Mouse (Mus musculus): Measurements from ENCODE around the gene Arfip1.
"Not testable (repeated sequence)": the region's sequence is repeated elsewhere in the genome, so short reads cannot be mapped to it uniquely, and the experiment has no call there.

- not testable (repeated sequence) for TF ChIP-seq CTCF, EP300 (IDR thresholded peaks at IDR 0.05)
Observed at GRCm38 (mm10) chr3:84562911-84563310, 19.5 kb downstream of the Arfip1 start.
